Mouse (Mus musculus) brown adipose tissue, adult 24 weeks (tissue): ENCODE measurements around the gene Lclat1. TPM values are rescaled to one million over a fixed set of nuclear protein-coding genes. Genes with fewer than 3 reads are reported as not detected.
"Not testable (repeated sequence)": the region's sequence is repeated elsewhere in the genome, so short reads cannot be mapped to it uniquely, and the experiment has no call there.

Experiments
- H3K27ac ChIP-seq: fragments of 200-500 bp; replicated peaks from 2 replicates; pipeline ENCODE4 v1.5.1; 2012; ENCODE audit warnings: low read depth, mild to moderate bottlenecking, low read length
- H3K4me1 ChIP-seq: fragments of 200-500 bp; 2 replicates; pipeline ENCODE4 v1.6.1; 2012; ENCODE audit warnings: low read length, mixed read lengths; ENCODE audit not compliant: control insufficient read depth, insufficient read depth, insufficient read length
- H3K4me3 ChIP-seq: fragments of 200-500 bp; 2 replicates; pipeline ENCODE4 v1.5.1; 2012; ENCODE audit warnings: low read depth, mild to moderate bottlenecking, low read length, moderate library complexity; ENCODE audit not compliant: insufficient read depth
- polyA plus RNA-seq: library from polyadenylated mRNA; stranded (reverse); fragments of >200 nt; gene quantifications from 2 replicates; pipeline ENCODE4 v1.2.4, GENCODE M21; 2012; ENCODE audit not compliant: missing spikeins, insufficient read depth, insufficient read length

The Lclat1 gene
- polyA plus RNA-seq, 1 experiment = 12.8 TPM

GRCm38 (mm10) chr17:73245089-73245684, 137.4 kb downstream of the Lclat1 start:
- Histone ChIP-seq H3K4me1 (peaks cover 3% of the 10 kb centered on the region; the same call in 1 of the 2 replicates), H3K27ac (no peak overlapping the region)

GRCm38 (mm10) chr17:73246036-73246435, 138.3 kb downstream of the Lclat1 start:
- no peak overlapping the region for H3K4me3 ChIP-seq
- H3K4me1 ChIP-seq = peaks cover 3% of the 10 kb centered on the region; the same call in 1 of the 2 replicates
- no peak overlapping the region for H3K27ac ChIP-seq

More at GRCm38 (mm10) chr17:73245089-73245684, 137.4 kb downstream of the Lclat1 start:
- no peak overlapping the region for H3K4me3 ChIP-seq

GRCm38 (mm10) chr17:73246926-73247325, 139.1 kb downstream of the Lclat1 start:
- H3K27ac ChIP-seq = no peak overlapping the region
- H3K4me1 ChIP-seq = peaks cover 3% of the 10 kb centered on the region; the same call in 1 of the 2 replicates
- H3K4me3 ChIP-seq = no peak overlapping the region

GRCm38 (mm10) chr17:73247758-73248157, 140.0 kb downstream of the Lclat1 start:
- H3K4me3 ChIP-seq = no peak overlapping the region
- peaks cover 3% of the 10 kb centered on the region; the same call in 1 of the 2 replicates for H3K4me1 ChIP-seq
- H3K27ac ChIP-seq = no peak overlapping the region

- no peak overlapping the region for H3K27ac ChIP-seq
- H3K4me1 ChIP-seq = peaks cover 3% of the 10 kb centered on the region; the same call in 1 of the 2 replicates
- no peak overlapping the region for H3K4me3 ChIP-seq
Measured at GRCm38 (mm10) chr17:73250488-73251141, 142.8 kb downstream of the Lclat1 start.

GRCm38 (mm10) chr17:73251142-73251502, 143.3 kb downstream of the Lclat1 start:
- Histone ChIP-seq H3K4me1 (peaks cover 3% of the 10 kb centered on the region; the same call in 1 of the 2 replicates), H3K27ac (no peak overlapping the region), H3K4me3 (no peak overlapping the region)

- H3K27ac ChIP-seq = no peak overlapping the region
- no peaks in the 10 kb centered on the region for H3K4me1 ChIP-seq
- no peak overlapping the region for H3K4me3 ChIP-seq
Measured at GRCm38 (mm10) chr17:73251812-73252608, 144.2 kb downstream of the Lclat1 start.

GRCm38 (mm10) chr17:73253291-73253969, 145.6 kb downstream of the Lclat1 start:
- Histone ChIP-seq H3K27ac (no peak overlapping the region), H3K4me3 (no peak overlapping the region), H3K4me1 (peaks cover 1% of the 10 kb centered on the region; the same call in 1 of the 2 replicates)

GRCm38 (mm10) chr17:73255801-73256200, 148.0 kb downstream of the Lclat1 start:
- H3K27ac ChIP-seq = no peak overlapping the region

GRCm38 (mm10) chr17:73258620-73259019, 150.8 kb downstream of the Lclat1 start:
- Histone ChIP-seq H3K27ac (no peak overlapping the region), H3K4me3 (no peak overlapping the region), H3K4me1 (peaks cover 5% of the 10 kb centered on the region; the same call in 1 of the 2 replicates)

More at GRCm38 (mm10) chr17:73255801-73256200, 148.0 kb downstream of the Lclat1 start:
- Histone ChIP-seq H3K4me1 (peaks cover 5% of the 10 kb centered on the region; the same call in 1 of the 2 replicates), H3K4me3 (no peak overlapping the region)

GRCm38 (mm10) chr17:73259258-73259657, 151.5 kb downstream of the Lclat1 start:
- H3K4me1 ChIP-seq, H3K4me3 ChIP-seq, H3K27ac ChIP-seq: not testable (repeated sequence)

- H3K4me3 ChIP-seq = no peak overlapping the region
- no peak overlapping the region for H3K27ac ChIP-seq
- peaks cover 5% of the 10 kb centered on the region; the same call in 1 of the 2 replicates for H3K4me1 ChIP-seq
Measured at GRCm38 (mm10) chr17:73262558-73262957, 154.8 kb downstream of the Lclat1 start.

- Histone ChIP-seq H3K27ac (no peak overlapping the region), H3K4me3 (no peak overlapping the region), H3K4me1 (peaks cover 5% of the 10 kb centered on the region; the same call in 1 of the 2 replicates)
Measured at GRCm38 (mm10) chr17:73263077-73263501, 155.3 kb downstream of the Lclat1 start.

- no peaks in the 10 kb centered on the region for H3K4me1 ChIP-seq
- H3K4me3 ChIP-seq = no peak overlapping the region
- H3K27ac ChIP-seq = no peak overlapping the region
Measured at GRCm38 (mm10) chr17:73270871-73271796, 163.3 kb downstream of the Lclat1 start.
